Mouse (Mus musculus): ENCODE measurements at regions not wholly inside any gene's neighbourhood (a gene's known extent, or its start where the extent isn't known, plus 50 kb on each side); places are given as distances from the start of the nearest gene placed in this dataset.

- no peak for TF ChIP-seq POLR2A (IDR thresholded peaks at IDR 0.05; ENCODE audit: insufficient read length, low read depth)
- no peak for TF ChIP-seq E2F4 (IDR thresholded peaks at IDR 0.05; ENCODE audit: insufficient read depth)
- TF ChIP-seq CEBPB (IDR thresholded peaks at IDR 0.05; ENCODE audit: insufficient read depth, poor library complexity, severe bottlenecking), result no peak
Measured at GRCm38 (mm10) chr5:44319626-44320025, 93.2 kb upstream of the Tapt1 start.
